Mouse (Mus musculus): Measurements from ENCODE around the gene Usp17lb.
"Not testable (repeated sequence)": the region's sequence is repeated elsewhere in the genome, so short reads cannot be mapped to it uniquely, and the experiment has no call there.

Gene Usp17lb

DNA sequence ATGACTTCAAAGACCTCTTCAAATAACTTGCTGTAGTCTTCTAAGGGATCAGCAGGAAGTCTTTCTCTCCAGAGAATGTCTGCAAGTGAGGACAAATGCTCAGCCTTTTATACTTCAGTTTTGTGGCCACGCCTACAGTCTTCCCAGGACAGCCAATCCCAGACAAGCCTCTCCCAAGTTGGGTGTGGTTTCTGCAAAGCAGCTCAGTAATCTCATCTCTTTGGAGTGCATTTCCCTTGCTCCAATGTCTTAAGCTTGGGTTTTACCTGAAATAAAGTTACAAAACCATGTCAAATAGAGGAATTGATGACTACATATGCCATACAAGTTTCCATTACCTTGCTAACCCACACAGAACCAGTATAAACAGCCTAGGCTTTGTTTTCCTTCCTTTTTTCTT, at the start of gene Usp17lb:
Gene Usp17lb, minus strand, starts transcription at position 101 of the 400 bp plus-strand sequence.
- DNase-seq, result no peak

- DNase-seq, result no peak
Observed at GRCm38 (mm10) chr7:104877731-104878130, 35.3 kb upstream of the Usp17lb start, which contains the start of gene Olfr665. Gene Olfr665, plus strand, starts transcription at chr7:104878031.

DNA sequence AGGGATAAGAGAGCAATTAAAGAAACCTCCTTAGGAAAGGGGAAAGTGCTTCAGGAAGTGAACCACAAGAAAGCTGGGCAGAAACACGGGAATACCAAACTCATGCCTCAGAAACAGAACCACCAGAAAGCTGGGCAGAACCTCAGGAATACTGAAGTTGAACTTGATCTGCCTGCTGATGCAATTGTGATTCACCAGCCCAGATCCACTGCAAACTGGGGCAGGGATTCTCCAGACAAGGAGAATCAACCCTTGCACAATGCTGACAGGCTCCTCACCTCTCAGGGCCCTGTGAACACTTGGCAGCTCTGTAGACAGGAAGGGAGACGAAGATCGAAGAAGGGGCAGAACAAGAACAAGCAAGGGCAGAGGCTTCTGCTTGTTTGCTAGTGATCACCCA, 19.0 kb upstream of the Usp17lb start:
- DNase-seq, result no peak

GRCm38 (mm10) chr7:104857683-104858082, 15.3 kb upstream of the Usp17lb start:
- DNase-seq, result no peak

- not testable (repeated sequence) for DNase-seq
Observed at GRCm38 (mm10) chr7:104856709-104857108, 14.3 kb upstream of the Usp17lb start, which contains the start of gene Usp17la. Gene Usp17la, plus strand, starts transcription at chr7:104857009.

GRCm38 (mm10) chr7:104855248-104855750, 12.9 kb upstream of the Usp17lb start:
- no peak for DNase-seq

GRCm38 (mm10) chr7:104851546-104851945, 9.1 kb upstream of the Usp17lb start:
- DNase-seq, result not testable (repeated sequence)

DNA sequence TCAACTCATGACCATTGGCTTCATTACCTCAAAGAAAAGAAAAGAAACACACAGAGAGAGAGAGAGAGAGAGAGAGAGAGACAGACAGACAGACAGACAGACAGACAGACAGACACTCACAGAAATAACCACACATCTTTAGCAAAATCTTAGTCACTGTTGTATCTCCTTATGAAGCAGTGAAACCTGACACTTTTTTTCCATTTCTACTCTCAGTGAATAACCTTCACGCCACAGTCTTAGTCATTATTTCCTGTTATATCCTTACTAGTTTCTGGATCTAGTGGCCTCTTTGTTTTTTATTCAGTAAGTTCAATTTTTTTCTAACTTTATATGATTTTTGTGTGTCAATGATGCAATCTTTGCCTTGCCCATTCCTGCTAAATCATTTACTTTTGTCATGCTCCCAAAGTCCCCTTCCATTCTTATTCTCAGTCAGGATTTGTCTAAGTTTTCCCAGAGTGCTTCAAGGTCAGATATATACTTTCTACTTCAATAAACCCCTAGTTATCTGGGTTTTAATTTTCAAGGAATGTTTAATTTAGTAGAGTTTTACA, 1.4 kb upstream of the Usp17lb start:
- DNase-seq, result no peak

DNA sequence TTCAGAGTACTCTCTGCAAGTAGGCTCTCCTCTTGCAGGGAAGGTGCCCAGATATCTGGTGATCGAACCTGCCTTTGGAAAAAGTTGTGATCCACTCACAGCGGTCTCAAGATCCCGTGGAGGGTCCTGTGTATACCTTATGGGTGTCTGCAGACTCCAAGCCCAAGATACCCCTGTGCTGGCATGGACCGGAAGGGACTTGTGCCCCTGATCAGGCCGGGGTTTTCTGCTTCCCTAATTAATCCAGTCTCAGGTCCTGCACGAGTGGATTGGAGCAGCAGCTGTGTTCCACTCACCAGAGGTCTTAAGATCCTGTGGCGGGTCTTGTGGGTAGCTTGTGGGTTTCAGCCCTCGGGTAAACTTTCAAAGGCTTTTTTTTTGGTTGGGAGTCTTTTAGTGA, 32.1 kb downstream of the Usp17lb start:
- DNase-seq, result not testable (repeated sequence)

DNA sequence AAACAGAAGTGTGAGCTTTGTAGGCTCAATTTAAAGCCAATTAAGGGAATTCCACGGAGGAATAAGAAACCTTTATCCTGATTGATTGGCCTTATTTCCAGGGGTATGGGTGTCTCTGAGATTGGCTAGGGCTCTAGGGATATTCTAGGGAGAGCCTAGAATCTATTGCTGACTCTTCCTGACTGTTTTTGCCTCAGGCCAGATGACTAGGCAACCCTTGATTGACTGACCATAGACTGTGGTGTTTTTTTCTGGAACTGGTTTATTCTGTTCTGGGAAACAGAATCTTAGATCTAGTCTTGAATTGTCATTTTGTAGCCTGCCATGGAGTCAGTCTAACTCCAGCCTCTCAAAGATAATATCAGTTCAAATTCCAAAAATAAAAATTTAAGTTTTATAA, 51.6 kb downstream of the Usp17lb start:
- DNase-seq, result no peak

All from cerebellum, adult 18-20 months (tissue).